Mouse (Mus musculus): ENCODE measurements around the gene Itga2b. TPM values are rescaled to one million over a fixed set of nuclear protein-coding genes. Genes with fewer than 3 reads are reported as not detected.

The Itga2b gene
- 7.0 and 7.6 TPM in 2 replicates for polyA plus RNA-seq (2016; fragmentation: Nextera tagmentation; extraction: Ambion mirVana)

- Histone ChIP-seq H3K27ac (no peak within 1 kb of the TSS), H3K36me3 (no peaks in the 10 kb centered on the region), H3K27me3 (replicated peaks) (peaks cover 15% of the 10 kb centered on the region), H3K9ac (no peak within 1 kb of the TSS), H3K4me1 (peaks cover 14% of the 10 kb centered on the region), H3K9me3 (no peaks in the 10 kb centered on the region), H3K4me2 (replicated peaks) (no peak within 1 kb of the TSS), H3K4me3 (no peak within 1 kb of the TSS)
- 71% methylated on average over 11 of the region's 11 CpGs for WGBS
- no peak for ATAC-seq (ENCODE audit: low FRiP score, low read depth)
Measured at GRCm38 (mm10) chr11:102469648-102470357, at the start of gene Itga2b. Gene Itga2b, minus strand, starts transcription at chr11:102470122.

- Histone ChIP-seq H3K4me2 (replicated peaks) (no peak overlapping the region), H3K27me3 (replicated peaks) (no peaks in the 10 kb centered on the region), H3K9me3 (no peaks in the 10 kb centered on the region), H3K4me1 (no peaks in the 10 kb centered on the region), H3K36me3 (peaks cover 20% of the 10 kb centered on the region), H3K4me3 (no peak overlapping the region), H3K27ac (no peak overlapping the region), H3K9ac (no peak overlapping the region)
- 97% methylated on average over 1 of the region's 1 CpGs for WGBS
- no peak for ATAC-seq (ENCODE audit: low FRiP score, low read depth)
Measured at GRCm38 (mm10) chr11:102514793-102515424, 45.0 kb upstream of the Itga2b start.

GRCm38 (mm10) chr11:102510226-102510625 lies 40.3 kb upstream of the Itga2b start:
- no peak for ATAC-seq (ENCODE audit: low FRiP score, low read depth)

GRCm38 (mm10) chr11:102496732-102497131 lies 26.8 kb upstream of the Itga2b start:
- Histone ChIP-seq H3K4me1 (no peaks in the 10 kb centered on the region), H3K4me2 (replicated peaks) (no peak overlapping the region), H3K36me3 (peaks cover 60% of the 10 kb centered on the region), H3K9me3 (no peaks in the 10 kb centered on the region), H3K27ac (no peak overlapping the region), H3K4me3 (no peak overlapping the region), H3K27me3 (replicated peaks) (no peaks in the 10 kb centered on the region), H3K9ac (no peak overlapping the region)
- 90% methylated on average over 2 of the region's 2 CpGs for WGBS
- ATAC-seq (ENCODE audit: low FRiP score, low read depth): no peak

More at GRCm38 (mm10) chr11:102510226-102510625, 40.3 kb upstream of the Itga2b start:
- Histone ChIP-seq H3K36me3 (peaks cover 21% of the 10 kb centered on the region), H3K27me3 (replicated peaks) (no peaks in the 10 kb centered on the region), H3K27ac (no peak overlapping the region), H3K9ac (no peak overlapping the region), H3K9me3 (no peaks in the 10 kb centered on the region), H3K4me2 (replicated peaks) (no peak overlapping the region), H3K4me3 (no peak overlapping the region), H3K4me1 (no peaks in the 10 kb centered on the region)
- WGBS: 68% methylated on average over 6 of the region's 6 CpGs

- Histone ChIP-seq H3K4me2 (replicated peaks) (no peak overlapping the region), H3K36me3 (peaks cover 60% of the 10 kb centered on the region), H3K9ac (no peak overlapping the region), H3K9me3 (no peaks in the 10 kb centered on the region), H3K4me3 (no peak overlapping the region), H3K27ac (no peak overlapping the region), H3K4me1 (no peaks in the 10 kb centered on the region), H3K27me3 (replicated peaks) (no peaks in the 10 kb centered on the region)
- WGBS: 91% methylated on average over 2 of the region's 2 CpGs
- ATAC-seq (ENCODE audit: low FRiP score, low read depth): no peak
Measured at GRCm38 (mm10) chr11:102496206-102496605, 26.3 kb upstream of the Itga2b start.

GRCm38 (mm10) chr11:102495742-102496141 lies 25.8 kb upstream of the Itga2b start:
- Histone ChIP-seq H3K27me3 (replicated peaks) (no peaks in the 10 kb centered on the region), H3K9ac (no peak overlapping the region), H3K27ac (no peak overlapping the region), H3K4me1 (no peaks in the 10 kb centered on the region), H3K36me3 (peaks cover 55% of the 10 kb centered on the region), H3K4me2 (replicated peaks) (no peak overlapping the region), H3K9me3 (no peaks in the 10 kb centered on the region), H3K4me3 (no peak overlapping the region)
- WGBS: 95% methylated on average over 5 of the region's 5 CpGs
- ATAC-seq (ENCODE audit: low FRiP score, low read depth): no peak

- Histone ChIP-seq H3K4me2 (replicated peaks) (no peak overlapping the region), H3K27ac (no peak overlapping the region), H3K36me3 (peaks cover 50% of the 10 kb centered on the region), H3K9ac (no peak overlapping the region), H3K9me3 (no peaks in the 10 kb centered on the region), H3K4me3 (no peak overlapping the region), H3K4me1 (no peaks in the 10 kb centered on the region), H3K27me3 (replicated peaks) (no peaks in the 10 kb centered on the region)
- WGBS: 95% methylated on average over 6 of the region's 6 CpGs
- ATAC-seq (ENCODE audit: low FRiP score, low read depth): no peak
Measured at GRCm38 (mm10) chr11:102495114-102495513, 25.2 kb upstream of the Itga2b start.

GRCm38 (mm10) chr11:102494063-102494650 lies 24.2 kb upstream of the Itga2b start:
- peaks cover 41% of the 10 kb centered on the region for H3K36me3 ChIP-seq

GRCm38 (mm10) chr11:102493241-102493640 lies 23.3 kb upstream of the Itga2b start:
- 90% methylated on average over 2 of the region's 2 CpGs for WGBS
- Histone ChIP-seq H3K9ac (no peak overlapping the region), H3K4me1 (no peaks in the 10 kb centered on the region), H3K36me3 (peaks cover 35% of the 10 kb centered on the region), H3K9me3 (no peaks in the 10 kb centered on the region), H3K27ac (no peak overlapping the region), H3K4me2 (replicated peaks) (no peak overlapping the region), H3K4me3 (no peak overlapping the region), H3K27me3 (replicated peaks) (no peaks in the 10 kb centered on the region)
- no peak for ATAC-seq (ENCODE audit: low FRiP score, low read depth)

More at GRCm38 (mm10) chr11:102494063-102494650, 24.2 kb upstream of the Itga2b start:
- no peak overlapping the region for H3K9ac ChIP-seq
- H3K4me1 ChIP-seq: no peaks in the 10 kb centered on the region
- no peak overlapping the region for H3K4me2 ChIP-seq (replicated peaks)
- H3K4me3 ChIP-seq: no peak overlapping the region
- 85% methylated on average over 7 of the region's 7 CpGs for WGBS
- no peaks in the 10 kb centered on the region for H3K9me3 ChIP-seq
- H3K27ac ChIP-seq: no peak overlapping the region
- H3K27me3 ChIP-seq (replicated peaks): no peaks in the 10 kb centered on the region
- no peak for ATAC-seq (ENCODE audit: low FRiP score, low read depth)

- H3K4me3 ChIP-seq: no peak overlapping the region
- H3K4me2 ChIP-seq (replicated peaks): no peak overlapping the region
- H3K4me1 ChIP-seq: no peaks in the 10 kb centered on the region
- no peak overlapping the region for H3K9ac ChIP-seq
- peaks cover 37% of the 10 kb centered on the region for H3K36me3 ChIP-seq
- 93% methylated on average over 2 of the region's 2 CpGs for WGBS
- no peaks in the 10 kb centered on the region for H3K27me3 ChIP-seq (replicated peaks)
- H3K27ac ChIP-seq: no peak overlapping the region
- ATAC-seq (ENCODE audit: low FRiP score, low read depth): no peak
- H3K9me3 ChIP-seq: no peaks in the 10 kb centered on the region
Measured at GRCm38 (mm10) chr11:102487901-102488300, 18.0 kb upstream of the Itga2b start.

GRCm38 (mm10) chr11:102486733-102487386 lies 16.9 kb upstream of the Itga2b start:
- 72% methylated on average over 11 of the region's 11 CpGs for WGBS
- Histone ChIP-seq H3K9me3 (no peaks in the 10 kb centered on the region), H3K4me2 (replicated peaks) (no peak overlapping the region), H3K27ac (no peak overlapping the region), H3K9ac (no peak overlapping the region), H3K4me3 (no peak overlapping the region), H3K27me3 (replicated peaks) (no peaks in the 10 kb centered on the region), H3K36me3 (peaks cover 39% of the 10 kb centered on the region), H3K4me1 (no peaks in the 10 kb centered on the region)
- no peak for ATAC-seq (ENCODE audit: low FRiP score, low read depth)

GRCm38 (mm10) chr11:102481779-102482178 lies 11.9 kb upstream of the Itga2b start:
- Histone ChIP-seq H3K9ac (no peak overlapping the region), H3K4me3 (no peak overlapping the region), H3K27me3 (replicated peaks) (no peaks in the 10 kb centered on the region), H3K4me2 (replicated peaks) (no peak overlapping the region), H3K9me3 (no peaks in the 10 kb centered on the region), H3K27ac (no peak overlapping the region), H3K4me1 (no peaks in the 10 kb centered on the region), H3K36me3 (peaks cover 81% of the 10 kb centered on the region)
- no peak for ATAC-seq (ENCODE audit: low FRiP score, low read depth)
- 95% methylated on average over 10 of the region's 10 CpGs for WGBS

All from neural tube, embryonic 12.5 days (tissue).